Mouse (Mus musculus): ENCODE data around the gene Fam181a.

GRCm38 (mm10) chr12:103344934-103345333, 34.2 kb downstream of the Fam181a start:
- TF ChIP-seq CTCF (IDR thresholded peaks at IDR 0.05; ENCODE audit: extremely low read depth, insufficient read length, insufficient replicate concordance, low read depth, low read length) (no peak), POLR2A (IDR thresholded peaks at IDR 0.05; ENCODE audit: low read depth, low read length) (no peak)
